Mouse (Mus musculus) embryonic facial prominence, embryonic 11.5 days (tissue): ENCODE results near the gene Colgalt2. TPM values are rescaled to one million over a fixed set of nuclear protein-coding genes. Genes with fewer than 3 reads are reported as not detected.
"Not testable (repeated sequence)": the region's sequence is repeated elsewhere in the genome, so short reads cannot be mapped to it uniquely, and the experiment has no call there.

Source experiments
- ATAC-seq: fragments of 200-750 bp; cut with Nextera tagmentation; replicated peaks from 2 replicates; pipeline ENCODE4 v1.8.0; 2017; ENCODE audit warnings: low read depth; ENCODE audit not compliant: insufficient number of reproducible peaks, low FRiP score, low TSS enrichment
- DNase-seq: peaks from one replicate; pipeline ENCODE4 v3.0.0-alpha.2; 2015; ENCODE audit warnings: low spot score
- H3K27ac ChIP-seq: fragments of 300-500 bp; sonication (generic); replicated peaks from 2 replicates; pipeline ENCODE4 v1.5.1; 2014; ENCODE audit warnings: mild to moderate bottlenecking, low read depth, low read length, control low read depth
- H3K27me3 ChIP-seq: fragments of 300-500 bp; sonication (generic); 2 replicates; pipeline ENCODE4 v1.6.1; 2014; ENCODE audit warnings: mild to moderate bottlenecking, low read length, moderate library complexity, mixed read lengths; ENCODE audit not compliant: control insufficient read depth, insufficient read depth
- H3K36me3 ChIP-seq: fragments of 300-500 bp; sonication (generic); replicated peaks from 2 replicates; pipeline ENCODE4 v1.6.1; 2014; ENCODE audit warnings: low read depth, mild to moderate bottlenecking, low read length, moderate library complexity, mixed read lengths; ENCODE audit not compliant: control insufficient read depth, insufficient read depth
- H3K4me1 ChIP-seq: fragments of 300-500 bp; sonication (generic); 2 replicates; pipeline ENCODE4 v1.6.1; 2014; ENCODE audit warnings: low read length, mixed read lengths; ENCODE audit not compliant: control insufficient read depth, insufficient read depth
- H3K4me2 ChIP-seq: fragments of 300-500 bp; sonication (generic); 2 replicates; pipeline ENCODE4 v1.6.1; 2014; ENCODE audit warnings: low read depth, mild to moderate bottlenecking, control low read depth, low read length, moderate library complexity
- H3K4me3 ChIP-seq: fragments of 300-500 bp; sonication (generic); 2 replicates; pipeline ENCODE4 v1.5.1; 2014; ENCODE audit warnings: low read depth, low read length, control low read depth
- H3K9ac ChIP-seq: fragments of 300-500 bp; sonication (generic); replicated peaks from 2 replicates; pipeline ENCODE4 v1.6.1; 2014; ENCODE audit warnings: mild to moderate bottlenecking, control low read depth, low read length
- H3K9me3 ChIP-seq: fragments of 300-500 bp; sonication (generic); replicated peaks from 2 replicates; pipeline ENCODE4 v1.6.1; 2016; ENCODE audit warnings: mild to moderate bottlenecking, low read length, inconsistent platforms, mixed read lengths; ENCODE audit not compliant: control insufficient read depth
- WGBS: fragments of 180-500 bp; shearing (Covaris S2); extraction: QIAGEN DNeasy Blood & Tissue Kit; methylation state at CpG from one replicate; pipeline ENCODE4 v1.1.7; 2014; 5-methylcytosine and 5-hydroxymethylcytosine counted together
- polyA plus RNA-seq: library from polyadenylated mRNA; unstranded; fragments of >200 nt; fragmentation: Nextera tagmentation; extraction: Ambion mirVana; gene quantifications from 2 replicates; pipeline ENCODE4 v1.2.1, GENCODE M21; 2014

Gene Colgalt2
- polyA plus RNA-seq, 1 experiment from 2014 or later = 2.7 TPM

DNA sequence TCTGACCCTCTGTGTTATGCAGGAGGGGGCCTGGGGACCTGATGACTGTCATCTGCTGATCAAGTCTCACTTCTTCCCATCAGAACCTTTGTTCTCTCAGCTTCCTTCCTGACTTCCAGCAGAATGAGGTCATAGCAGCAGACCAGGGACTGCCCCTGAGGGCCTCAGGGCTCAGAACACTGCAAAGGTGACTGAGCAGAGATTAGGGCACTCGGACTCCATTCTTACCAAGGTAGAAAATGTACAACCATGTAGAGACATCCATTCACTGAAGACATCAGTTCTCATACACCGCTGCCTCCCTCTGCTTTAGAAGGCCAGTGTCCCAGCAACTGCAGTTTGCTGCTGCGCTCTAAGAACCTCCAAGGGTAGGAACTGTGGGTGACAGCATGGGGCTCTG is 23.4 kb downstream of the Colgalt2 start:
- no peaks in the 10 kb centered on the region for H3K27me3 ChIP-seq
- H3K9ac ChIP-seq = no peak overlapping the region
- DNase-seq (no peak), ATAC-seq (no peak)
- H3K27ac ChIP-seq = no peak overlapping the region
- H3K4me2 ChIP-seq = no peak overlapping the region
- whole genome bisulfite sequencing = 82% methylated on average over 3 of the region's 3 CpGs
- H3K4me1 ChIP-seq = no peaks in the 10 kb centered on the region
- H3K36me3 ChIP-seq = no peaks in the 10 kb centered on the region
- H3K9me3 ChIP-seq = no peaks in the 10 kb centered on the region
- H3K4me3 ChIP-seq = no peak overlapping the region

DNA sequence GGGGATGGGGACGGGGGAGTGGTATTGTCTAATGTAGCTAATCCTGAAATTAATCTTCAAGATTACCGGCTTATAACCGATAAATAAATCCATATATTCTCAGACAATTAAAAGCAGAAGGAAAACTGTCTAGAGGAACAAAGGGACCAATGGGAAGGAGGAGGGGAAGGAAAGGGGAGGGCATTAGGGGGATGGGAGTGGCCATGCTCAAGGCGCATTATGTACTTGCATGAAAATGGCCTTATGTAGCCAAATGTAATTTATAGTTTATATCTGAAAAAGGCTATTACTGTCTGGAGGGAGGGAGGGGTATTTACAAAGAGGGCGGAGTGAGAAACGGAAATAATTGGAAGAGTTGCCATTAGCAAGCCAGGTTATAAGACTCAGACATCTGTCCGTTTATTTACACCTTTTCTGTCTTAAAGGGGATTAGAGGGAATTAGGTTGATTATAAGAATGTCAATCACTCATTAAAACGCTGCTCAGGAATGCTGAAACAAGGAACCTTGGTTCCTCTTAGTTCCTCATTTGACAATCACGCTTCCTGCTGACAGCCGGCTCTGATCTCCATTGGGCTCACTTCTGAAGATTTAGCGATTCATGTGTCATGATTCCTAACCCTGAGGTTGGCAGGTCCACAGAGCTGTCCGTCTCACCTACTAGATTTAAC is 28.4 kb downstream of the Colgalt2 start:
- ATAC-seq = no peak
- Histone ChIP-seq H3K4me3 (no peak overlapping the region), H3K4me1 (no peaks in the 10 kb centered on the region), H3K27me3 (no peaks in the 10 kb centered on the region), H3K36me3 (no peaks in the 10 kb centered on the region), H3K9ac (no peak overlapping the region), H3K9me3 (no peaks in the 10 kb centered on the region), H3K4me2 (no peak overlapping the region), H3K27ac (no peak overlapping the region)
- WGBS = 69% methylated on average over 12 of the region's 12 CpGs
- DNase-seq = no peak

DNA sequence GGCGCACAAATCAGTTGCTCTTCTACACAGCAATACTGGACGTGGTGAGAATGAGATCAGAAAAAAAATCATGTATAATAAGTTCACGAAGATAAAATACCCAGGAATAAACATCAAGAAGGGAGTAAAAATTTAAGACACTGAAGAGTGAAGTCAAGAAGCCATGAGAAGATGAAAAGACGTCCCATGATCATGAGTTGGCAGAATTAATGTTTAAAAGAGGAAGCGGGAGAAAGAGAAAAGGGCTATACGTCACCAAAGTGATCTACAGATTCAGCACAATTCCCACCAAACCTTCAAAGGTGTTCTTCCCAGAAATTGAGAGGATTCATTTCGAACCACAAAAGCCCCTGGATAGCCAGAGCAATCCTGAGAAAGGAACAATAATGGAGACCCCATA is 30.2 kb downstream of the Colgalt2 start:
- no peak overlapping the region for H3K9ac ChIP-seq
- H3K27ac ChIP-seq = no peak overlapping the region
- no peaks in the 10 kb centered on the region for H3K36me3 ChIP-seq
- WGBS = 86% methylated on average over 7 of the region's 7 CpGs
- no peak overlapping the region for H3K4me3 ChIP-seq
- H3K27me3 ChIP-seq = no peaks in the 10 kb centered on the region
- DNase-seq (no peak), ATAC-seq (no peak)
- H3K4me2 ChIP-seq = no peak overlapping the region
- H3K4me1 ChIP-seq = no peaks in the 10 kb centered on the region
- no peaks in the 10 kb centered on the region for H3K9me3 ChIP-seq

DNA sequence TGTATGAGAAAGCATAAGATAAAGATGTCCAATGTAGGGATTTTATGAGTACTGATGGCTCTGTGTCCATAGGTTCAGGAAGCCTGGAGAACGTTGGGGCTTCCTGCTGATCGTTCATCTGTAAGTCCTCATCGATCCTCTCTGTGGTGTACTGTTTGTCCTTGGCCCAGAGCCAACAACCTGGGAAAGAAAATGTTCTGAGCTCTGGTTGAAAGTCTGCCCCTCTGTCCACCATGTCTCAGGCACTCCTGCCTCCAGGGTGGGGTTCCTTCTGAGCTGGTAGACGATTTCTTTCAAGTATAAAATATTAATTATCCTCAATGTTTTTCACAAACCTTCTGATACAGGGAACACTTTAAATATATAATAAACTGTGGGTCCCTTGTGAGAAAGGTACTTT is 34.5 kb downstream of the Colgalt2 start:
- ATAC-seq (no peak), DNase-seq (no peak)
- no peak overlapping the region for H3K4me3 ChIP-seq
- H3K36me3 ChIP-seq = no peaks in the 10 kb centered on the region
- no peak overlapping the region for H3K4me2 ChIP-seq
- 88% methylated on average over 4 of the region's 4 CpGs for WGBS
- no peak overlapping the region for H3K27ac ChIP-seq
- H3K9me3 ChIP-seq = no peaks in the 10 kb centered on the region
- H3K27me3 ChIP-seq = no peaks in the 10 kb centered on the region
- H3K9ac ChIP-seq = no peak overlapping the region
- no peaks in the 10 kb centered on the region for H3K4me1 ChIP-seq

DNA sequence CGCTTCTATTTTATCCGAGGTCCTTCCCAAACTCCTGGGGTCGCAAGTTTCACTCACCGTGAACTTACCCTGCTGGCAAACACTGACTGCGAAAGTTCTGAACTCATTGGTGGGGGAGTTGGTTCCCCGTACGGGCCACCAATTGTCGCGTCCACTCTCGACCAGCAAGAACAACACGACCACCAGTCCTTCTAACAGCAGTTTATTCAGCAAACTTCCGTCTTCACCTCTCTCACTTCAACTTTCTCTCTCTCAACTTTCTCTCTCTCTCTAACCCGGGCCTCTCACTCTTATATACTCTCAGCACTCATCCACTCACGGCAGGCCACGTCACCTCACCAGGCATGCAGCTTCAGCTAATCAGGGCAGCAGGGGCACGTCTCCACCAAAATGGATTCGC is 37.9 kb downstream of the Colgalt2 start:
- not testable (repeated sequence) for H3K27me3 ChIP-seq, H3K9me3 ChIP-seq, H3K36me3 ChIP-seq, DNase-seq, H3K4me2 ChIP-seq, H3K27ac ChIP-seq, ATAC-seq, H3K9ac ChIP-seq, H3K4me3 ChIP-seq, H3K4me1 ChIP-seq
- 83% methylated on average over 15 of the region's 17 CpGs for WGBS

DNA sequence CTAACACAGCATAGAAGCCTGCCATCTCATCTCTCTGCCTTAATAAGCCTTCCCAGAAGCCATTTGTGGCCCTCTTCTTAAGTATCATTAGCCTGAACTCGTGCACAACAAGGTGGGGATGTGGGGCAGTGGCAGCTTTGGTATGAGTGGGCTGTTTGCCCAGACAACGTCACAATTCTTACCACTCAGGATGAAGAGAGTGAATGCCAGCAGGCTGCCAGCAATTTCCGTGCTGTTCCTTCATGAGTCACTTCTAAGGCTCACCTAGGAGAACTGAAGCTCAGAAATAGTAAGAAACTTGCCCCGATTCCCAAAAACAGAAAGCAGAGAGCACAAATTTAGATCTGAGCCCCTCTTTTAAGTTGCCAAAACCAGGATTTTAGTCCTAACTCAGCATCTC is 39.8 kb downstream of the Colgalt2 start:
- Histone ChIP-seq H3K4me3 (no peak overlapping the region), H3K27me3 (no peaks in the 10 kb centered on the region), H3K4me1 (no peaks in the 10 kb centered on the region), H3K9ac (no peak overlapping the region), H3K9me3 (no peaks in the 10 kb centered on the region), H3K36me3 (no peaks in the 10 kb centered on the region), H3K27ac (no peak overlapping the region), H3K4me2 (no peak overlapping the region)
- ATAC-seq = no peak
- no peak for DNase-seq
- 84% methylated on average over 4 of the region's 4 CpGs for WGBS

DNA sequence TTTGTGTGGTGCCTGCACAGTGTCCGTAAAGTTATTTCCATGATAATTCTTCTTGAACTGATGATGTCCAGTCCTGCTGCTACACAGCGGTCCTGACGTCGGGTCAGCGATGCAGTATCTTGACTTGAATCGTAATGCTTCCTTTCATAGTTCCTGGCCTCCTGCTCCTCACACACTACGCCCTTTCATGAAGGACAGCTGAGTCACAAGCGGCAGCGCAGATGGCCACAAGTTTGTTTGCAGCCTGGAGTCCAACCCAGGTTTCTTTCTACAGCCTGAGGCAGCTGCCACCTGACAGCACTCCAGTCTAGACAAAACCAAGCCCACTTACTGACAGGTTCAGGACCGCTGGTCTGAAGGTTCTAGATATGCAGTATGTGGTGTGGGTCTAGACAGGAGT is 40.2 kb downstream of the Colgalt2 start:
- Histone ChIP-seq H3K4me1 (no peaks in the 10 kb centered on the region), H3K4me3 (no peak overlapping the region), H3K9me3 (no peaks in the 10 kb centered on the region), H3K27ac (no peak overlapping the region), H3K4me2 (no peak overlapping the region), H3K9ac (no peak overlapping the region), H3K27me3 (no peaks in the 10 kb centered on the region), H3K36me3 (no peaks in the 10 kb centered on the region)
- DNase-seq = no peak
- WGBS = 69% methylated on average over 10 of the region's 10 CpGs
- no peak for ATAC-seq

DNA sequence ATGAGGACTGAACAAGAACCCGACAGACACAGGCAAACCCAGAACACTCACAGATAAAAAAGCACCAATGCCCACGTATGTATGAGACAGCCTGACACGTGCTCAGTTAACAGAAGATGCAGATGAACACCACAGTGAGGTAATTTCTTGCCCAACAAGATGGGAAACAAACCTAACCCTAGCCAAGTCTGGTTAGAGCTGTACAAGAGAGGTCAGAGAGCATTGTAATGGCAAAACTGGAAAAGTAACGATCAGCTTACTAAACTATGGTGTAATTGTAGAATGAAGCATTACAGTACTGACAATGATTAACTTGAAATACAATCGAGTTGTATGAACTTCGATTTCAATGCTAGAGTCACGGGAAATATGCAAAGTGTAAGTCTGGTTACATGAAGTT is 45.0 kb downstream of the Colgalt2 start:
- no peaks in the 10 kb centered on the region for H3K27me3 ChIP-seq
- H3K36me3 ChIP-seq = no peaks in the 10 kb centered on the region
- no peak overlapping the region for H3K4me2 ChIP-seq
- ATAC-seq = no peak
- H3K9ac ChIP-seq = no peak overlapping the region
- 86% methylated on average over 7 of the region's 7 CpGs for WGBS
- no peak overlapping the region for H3K27ac ChIP-seq
- no peaks in the 10 kb centered on the region for H3K4me1 ChIP-seq
- no peaks in the 10 kb centered on the region for H3K9me3 ChIP-seq
- no peak for DNase-seq
- no peak overlapping the region for H3K4me3 ChIP-seq
